Mouse (Mus musculus) limb, embryonic 12.5 days (tissue): Measurements from ENCODE around the gene Zfp992. TPM values are rescaled to one million over a fixed set of nuclear protein-coding genes. Genes with fewer than 3 reads are reported as not detected.
"Not testable (repeated sequence)": the region's sequence is repeated elsewhere in the genome, so short reads cannot be mapped to it uniquely, and the experiment has no call there.

Experiments
- ATAC-seq: fragments of 200-750 bp; cut with Nextera tagmentation; 2 replicates; pipeline ENCODE4 v1.8.0; 2017; ENCODE audit warnings: low read depth, moderate TSS enrichment; ENCODE audit not compliant: insufficient number of reproducible peaks, insufficient read depth, low FRiP score, low TSS enrichment
- H3K27ac ChIP-seq: fragments of 300-500 bp; sonication (generic); 2 replicates; pipeline ENCODE4 v1.5.1; 2016; ENCODE audit warnings: mild to moderate bottlenecking, moderate library complexity
- H3K27me3 ChIP-seq: fragments of 300-500 bp; sonication (generic); 2 replicates; pipeline ENCODE4 v1.6.1; 2016; ENCODE audit warnings: mild to moderate bottlenecking, moderate library complexity
- H3K36me3 ChIP-seq: fragments of 300-500 bp; sonication (generic); 2 replicates; pipeline ENCODE4 v1.6.1; 2016; ENCODE audit warnings: mild to moderate bottlenecking, moderate library complexity
- H3K4me1 ChIP-seq: fragments of 300-500 bp; sonication (generic); replicated peaks from 2 replicates; pipeline ENCODE4 v1.6.1; 2016
- H3K4me2 ChIP-seq: fragments of 300-500 bp; sonication (generic); 2 replicates; pipeline ENCODE4 v1.6.1; 2016; ENCODE audit warnings: mild to moderate bottlenecking, moderate library complexity
- H3K4me3 ChIP-seq: fragments of 300-500 bp; sonication (generic); replicated peaks from 2 replicates; pipeline ENCODE4 v1.5.1; 2016; ENCODE audit warnings: mild to moderate bottlenecking
- H3K9ac ChIP-seq: fragments of 300-500 bp; sonication (generic); replicated peaks from 2 replicates; pipeline ENCODE4 v1.6.1; 2016; ENCODE audit warnings: mild to moderate bottlenecking, moderate library complexity
- H3K9me3 ChIP-seq: fragments of 300-500 bp; sonication (generic); 2 replicates; pipeline ENCODE4 v1.6.1; 2016; ENCODE audit warnings: mild to moderate bottlenecking, moderate library complexity
- WGBS: fragments of 180-500 bp; shearing (Covaris S2); methylation state at CpG from one replicate; pipeline ENCODE4 v1.1.7; 2016; 5-methylcytosine and 5-hydroxymethylcytosine counted together
- polyA plus RNA-seq: library from polyadenylated mRNA; unstranded; fragments of >200 nt; fragmentation: Nextera tagmentation; extraction: Ambion mirVana; gene quantifications from 2 replicates; pipeline ENCODE4 v1.2.1, GENCODE M21; 2016

Gene Zfp992
- polyA plus RNA-seq, 1 experiment from 2014 or later = 4.3 TPM

DNA sequence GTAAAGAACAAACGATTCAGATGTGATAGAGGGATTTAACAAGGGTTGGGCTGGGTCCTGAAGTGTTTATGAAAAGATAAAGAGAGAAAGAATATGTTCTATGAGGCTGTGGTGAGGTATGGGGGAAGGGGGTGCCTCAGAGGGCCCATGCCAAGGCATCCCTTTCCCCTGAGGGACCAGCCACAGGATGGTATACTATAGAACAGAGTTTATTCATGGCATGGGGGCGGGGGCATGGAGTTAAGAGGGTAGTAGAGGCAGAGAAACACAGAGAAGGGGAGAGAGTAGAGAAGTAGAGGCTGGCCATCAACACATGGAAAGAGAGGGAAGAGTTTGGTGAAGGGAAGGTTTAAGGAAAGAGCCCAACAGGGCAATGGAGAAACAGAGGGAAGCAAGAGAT lies 6.1 kb downstream of the Zfp992 start:
- Histone ChIP-seq H3K4me2 (no peak overlapping the region), H3K9ac (no peak overlapping the region), H3K27ac (no peak overlapping the region), H3K36me3 (no peaks in the 10 kb centered on the region), H3K27me3 (no peaks in the 10 kb centered on the region), H3K4me1 (no peaks in the 10 kb centered on the region), H3K4me3 (no peak overlapping the region), H3K9me3 (peaks cover 63% of the 10 kb centered on the region)
- peak; percentile 31 for ATAC-seq
- WGBS = 59% methylated on average over 2 of the region's 2 CpGs

- Histone ChIP-seq H3K27ac (no peak overlapping the region), H3K4me3 (no peak overlapping the region), H3K9me3 (peaks cover 64% of the 10 kb centered on the region), H3K4me2 (no peak overlapping the region), H3K36me3 (no peaks in the 10 kb centered on the region), H3K4me1 (no peaks in the 10 kb centered on the region), H3K9ac (no peak overlapping the region), H3K27me3 (no peaks in the 10 kb centered on the region)
- ATAC-seq = peak; percentile 40
- 96% methylated on average over 7 of the region's 7 CpGs for WGBS
These were observed 6.5 kb downstream of the Zfp992 start for GRCm38 (mm10) chr4:146455321-146455721.

- Histone ChIP-seq H3K9me3 (peaks cover 69% of the 10 kb centered on the region), H3K4me1 (no peaks in the 10 kb centered on the region), H3K27me3 (no peaks in the 10 kb centered on the region), H3K27ac (no peak overlapping the region), H3K4me3 (no peak overlapping the region), H3K9ac (no peak overlapping the region), H3K36me3 (no peaks in the 10 kb centered on the region), H3K4me2 (no peak overlapping the region)
- WGBS = 74% methylated on average over 4 of the region's 4 CpGs
- no peak for ATAC-seq
These were observed 7.4 kb downstream of the Zfp992 start for GRCm38 (mm10) chr4:146456061-146456726.

- H3K27ac ChIP-seq = no peak overlapping the region
- H3K4me3 ChIP-seq = no peak overlapping the region
- no peak overlapping the region for H3K4me2 ChIP-seq
- no peaks in the 10 kb centered on the region for H3K27me3 ChIP-seq
- H3K9ac ChIP-seq = no peak overlapping the region
- H3K36me3 ChIP-seq = no peaks in the 10 kb centered on the region
- H3K9me3 ChIP-seq = peaks cover 69% of the 10 kb centered on the region
- no peak for ATAC-seq
- WGBS = 68% methylated on average over 2 of the region's 2 CpGs
- no peaks in the 10 kb centered on the region for H3K4me1 ChIP-seq
These were observed 8.3 kb downstream of the Zfp992 start for GRCm38 (mm10) chr4:146457126-146457525.

GRCm38 (mm10) chr4:146457720-146458119 lies 8.9 kb downstream of the Zfp992 start:
- H3K36me3 ChIP-seq = no peaks in the 10 kb centered on the region
- no peak for ATAC-seq
- no peaks in the 10 kb centered on the region for H3K27me3 ChIP-seq
- no peak overlapping the region for H3K27ac ChIP-seq
- 71% methylated on average over 1 of the region's 1 CpGs for WGBS
- H3K4me3 ChIP-seq = no peak overlapping the region
- H3K4me2 ChIP-seq = no peak overlapping the region
- no peak overlapping the region for H3K9ac ChIP-seq
- H3K4me1 ChIP-seq = no peaks in the 10 kb centered on the region
- H3K9me3 ChIP-seq = peaks cover 65% of the 10 kb centered on the region

- WGBS = 84% methylated on average over 5 of the region's 5 CpGs
- not testable (repeated sequence) for H3K4me3 ChIP-seq
- H3K9me3 ChIP-seq = peaks cover 61% of the 10 kb centered on the region
These were observed 11.0 kb downstream of the Zfp992 start for GRCm38 (mm10) chr4:146459822-146460221.

DNA sequence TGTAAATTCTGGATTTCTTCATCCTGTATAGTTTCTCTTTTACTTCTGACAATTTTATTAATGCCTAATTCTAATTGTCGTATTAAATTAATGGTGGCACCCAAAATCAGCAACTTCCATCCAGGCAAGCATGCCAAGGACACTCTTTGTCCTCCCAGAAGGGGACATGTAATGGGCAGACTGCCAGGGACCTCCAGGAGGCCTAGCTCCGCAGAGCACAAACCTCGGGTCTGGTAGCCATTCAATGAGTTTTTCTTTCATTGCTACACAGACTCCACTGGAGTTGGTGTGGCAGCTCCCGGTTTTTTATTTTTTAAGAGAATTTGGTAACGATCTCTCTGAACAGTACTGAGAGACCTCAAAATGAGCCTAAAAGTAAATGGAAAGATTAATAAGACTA lies 11.9 kb downstream of the Zfp992 start:
- not testable (repeated sequence) for H3K9ac ChIP-seq, H3K4me1 ChIP-seq, H3K27me3 ChIP-seq, ATAC-seq, H3K4me2 ChIP-seq, H3K4me3 ChIP-seq, H3K36me3 ChIP-seq, H3K27ac ChIP-seq
- peaks cover 58% of the 10 kb centered on the region for H3K9me3 ChIP-seq
- WGBS = 80% methylated on average over 5 of the region's 5 CpGs

More at GRCm38 (mm10) chr4:146459822-146460221, 11.0 kb downstream of the Zfp992 start:
- not testable (repeated sequence) for ATAC-seq, H3K9ac ChIP-seq, H3K27ac ChIP-seq, H3K36me3 ChIP-seq, H3K4me2 ChIP-seq, H3K4me1 ChIP-seq, H3K27me3 ChIP-seq

DNA sequence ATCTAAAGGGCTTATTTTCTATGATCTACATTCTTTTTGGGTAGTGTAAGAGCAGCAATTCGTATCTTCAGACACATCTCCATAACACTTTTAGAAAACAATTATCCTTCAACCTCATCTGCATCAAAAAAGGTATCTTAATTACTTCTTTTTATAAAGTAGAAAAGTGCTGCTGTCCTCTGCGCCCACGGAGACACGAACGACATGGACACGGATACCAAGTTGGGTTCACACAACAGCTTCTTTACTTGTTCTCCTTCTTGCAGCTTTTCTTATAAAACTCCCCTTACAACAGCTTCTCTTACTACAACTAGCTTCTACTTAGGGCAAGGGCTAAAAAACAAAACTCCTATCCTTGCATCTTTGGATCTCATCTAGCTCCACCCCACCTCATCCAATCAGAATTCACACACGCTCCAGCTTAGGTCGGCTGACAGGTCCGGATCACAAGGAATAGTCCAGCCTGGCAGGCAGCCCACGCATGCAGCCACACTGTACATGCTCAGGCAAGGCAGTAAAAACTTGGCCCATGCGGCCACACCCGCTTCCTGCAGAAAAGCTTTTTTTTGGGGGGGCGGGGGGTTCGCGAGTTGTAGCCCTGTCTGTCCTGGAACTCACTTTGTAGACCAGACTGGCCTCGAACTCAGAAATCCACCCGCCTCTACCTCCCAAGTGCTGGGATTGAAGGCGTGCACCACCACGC lies 15.0 kb downstream of the Zfp992 start:
- not testable (repeated sequence) for H3K4me1 ChIP-seq, H3K9ac ChIP-seq, H3K27ac ChIP-seq, H3K4me3 ChIP-seq, H3K27me3 ChIP-seq, H3K36me3 ChIP-seq, H3K4me2 ChIP-seq
- peaks cover 30% of the 10 kb centered on the region for H3K9me3 ChIP-seq
- 0 out of 2 replicates have a peak, but pooled peaks have one; percentile 15 for ATAC-seq
- 88% methylated on average over 19 of the region's 19 CpGs for WGBS

DNA sequence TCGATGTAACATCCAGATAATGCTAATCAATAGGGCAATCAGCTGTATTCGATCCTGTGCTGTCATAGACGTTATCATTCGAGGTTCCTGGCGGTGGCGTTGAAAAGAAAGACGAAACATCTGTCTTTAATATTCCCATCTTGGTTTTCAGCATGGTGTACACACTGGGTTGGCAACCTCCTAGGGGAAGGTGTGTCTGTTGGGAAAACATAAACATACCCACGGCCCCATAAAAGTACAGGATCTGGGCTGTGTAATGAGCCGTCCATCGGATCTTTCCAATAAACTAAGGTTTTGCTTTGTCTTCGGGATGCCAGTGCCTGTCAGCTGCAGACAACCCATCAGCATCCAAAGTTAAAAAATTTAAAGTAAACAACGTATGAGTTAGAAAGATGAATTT lies 21.2 kb downstream of the Zfp992 start:
- Histone ChIP-seq H3K9me3 (peaks cover 15% of the 10 kb centered on the region), H3K36me3 (peaks cover 11% of the 10 kb centered on the region; the same call in 1 of the 2 replicates)
- not testable (repeated sequence) for H3K27ac ChIP-seq, H3K4me3 ChIP-seq, H3K9ac ChIP-seq, ATAC-seq, H3K4me1 ChIP-seq, H3K4me2 ChIP-seq, H3K27me3 ChIP-seq
- 95% methylated on average over 10 of the region's 12 CpGs for WGBS

GRCm38 (mm10) chr4:146474181-146474580 lies 25.4 kb downstream of the Zfp992 start:
- H3K4me2 ChIP-seq, H3K36me3 ChIP-seq, H3K4me3 ChIP-seq, H3K9ac ChIP-seq, H3K4me1 ChIP-seq, H3K27me3 ChIP-seq, H3K27ac ChIP-seq: not testable (repeated sequence)
- ATAC-seq = peak; percentile 39; the same call in 1 of the 2 replicates
- no CpG with 5 or more reads among the region's 1 CpGs for WGBS
- peaks cover 42% of the 10 kb centered on the region for H3K9me3 ChIP-seq

DNA sequence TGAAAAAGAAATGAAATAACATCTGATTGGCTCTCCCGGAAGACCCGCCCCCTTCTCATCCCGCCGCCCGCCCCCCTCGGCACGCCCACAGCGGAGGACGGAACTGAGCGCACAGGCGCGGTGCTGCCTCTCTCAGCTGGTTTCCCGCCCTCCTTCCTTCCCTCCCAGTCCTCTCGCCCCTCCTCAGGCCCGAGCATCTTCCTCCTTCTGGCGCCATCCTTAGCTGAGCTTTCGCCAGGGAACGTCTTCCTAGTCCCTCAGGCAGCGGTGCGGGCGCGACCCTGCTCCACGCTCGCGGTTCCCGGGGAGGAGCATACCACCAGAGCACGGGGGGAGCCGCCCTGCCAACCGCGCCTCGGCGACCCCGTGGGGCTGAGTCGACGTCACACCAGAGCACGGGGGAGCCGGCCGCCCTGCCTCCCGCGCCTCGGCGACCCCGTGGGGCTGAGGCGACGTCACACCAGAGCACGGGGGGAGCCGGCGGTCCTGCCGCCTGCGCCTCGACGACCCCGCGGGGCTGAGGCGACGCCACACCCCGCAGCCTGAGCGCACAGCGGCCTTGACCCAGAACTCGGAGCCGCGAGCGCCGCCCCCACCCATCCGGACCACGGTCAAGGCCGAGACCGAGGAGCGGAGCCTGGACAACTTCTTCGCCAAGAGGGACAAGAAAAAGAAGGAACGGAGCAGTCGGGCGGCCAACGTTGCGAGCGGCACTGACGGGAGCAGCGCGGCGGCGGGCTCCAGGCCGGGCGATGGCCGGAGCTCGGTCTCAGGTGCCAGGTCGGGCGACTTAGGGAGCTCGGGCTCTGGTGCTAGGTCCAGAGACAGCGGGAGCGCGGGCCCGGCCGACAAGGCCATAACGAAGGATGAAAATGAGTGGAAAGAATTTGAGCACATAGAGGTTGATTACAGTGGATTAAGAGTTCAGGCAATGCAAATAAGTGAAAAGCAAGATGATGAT lies 26.2 kb downstream of the Zfp992 start:
- H3K27ac ChIP-seq, H3K27me3 ChIP-seq, H3K36me3 ChIP-seq, H3K4me2 ChIP-seq, H3K4me3 ChIP-seq, H3K4me1 ChIP-seq, H3K9ac ChIP-seq: not testable (repeated sequence)
- peak; percentile 89 for ATAC-seq
- H3K9me3 ChIP-seq = peaks cover 40% of the 10 kb centered on the region
- 57% methylated on average over 76 of the region's 94 CpGs for WGBS
